In genomic region chr17:24279907-24280306, GRCm38 (mm10) we compare ENCODE assay signal across 16 mouse cellular contexts.
"Had no signal": no experiment of that assay in that cellular context is flagged by ENCODE, and none has a peak within 500 bp of the region (broad histone marks: within the 10 kb centered on the region; RNA-seq: fewer than 3 reads in every experiment).

No protein-coding gene starts in this region.

- DNase-seq: lung, adult 18-20 months; lung, embryonic 14.5 days; lung, postnatal 10 days; lung, postnatal 4 days; midbrain, embryonic 14.5 days; right cerebral cortex, postnatal 14 days; thymus, adult 18-20 months; thymus, postnatal 14 days; thymus, postnatal 36 days had no signal

- H3K27me3 ChIP-seq: liver, embryonic 15.5 days; midbrain, embryonic 12.5 days; neural tube, embryonic 13.5 days; neural tube, embryonic 15.5 days had no signal

- H3K4me1 ChIP-seq: liver, embryonic 15.5 days; midbrain, embryonic 10.5 days; midbrain, embryonic 12.5 days; neural tube, embryonic 13.5 days; neural tube, embryonic 15.5 days had no signal

- H3K9me3 ChIP-seq: liver, embryonic 15.5 days; midbrain, embryonic 12.5 days; neural tube, embryonic 13.5 days; neural tube, embryonic 15.5 days had no signal

- H3K36me3 ChIP-seq: liver, embryonic 15.5 days; midbrain, embryonic 10.5 days; midbrain, embryonic 12.5 days; neural tube, embryonic 13.5 days; neural tube, embryonic 15.5 days had no signal

- ATAC-seq: midbrain, embryonic 16.5 days had no signal

- H3K9ac ChIP-seq: liver, embryonic 15.5 days; lung, embryonic 14.5 days; midbrain, embryonic 12.5 days; neural tube, embryonic 13.5 days; neural tube, embryonic 15.5 days had no signal

- H3K4me2 ChIP-seq: liver, embryonic 15.5 days; lung, embryonic 14.5 days; midbrain, embryonic 12.5 days; neural tube, embryonic 13.5 days; neural tube, embryonic 15.5 days had no signal

- H3K27ac ChIP-seq: liver, embryonic 15.5 days; midbrain, embryonic 10.5 days; midbrain, embryonic 12.5 days; neural tube, embryonic 13.5 days; neural tube, embryonic 15.5 days had no signal

- H3K4me3 ChIP-seq: liver, embryonic 15.5 days; midbrain, embryonic 10.5 days; midbrain, embryonic 12.5 days; myocyte; neural tube, embryonic 13.5 days; neural tube, embryonic 15.5 days had no signal
